Mouse (Mus musculus) cortical plate, adult 2 months (tissue): ENCODE measurements around the gene Lrrc74a.

Experiments
- CTCF ChIP-seq: fragments of 200-500 bp; IDR thresholded peaks from 2 replicates; pipeline ENCODE4 v1.5.1; 2011; ENCODE audit warnings: mild to moderate bottlenecking, control low read depth, low read length; ENCODE audit not compliant: insufficient read depth; ENCODE audit errors: extremely low read depth
- POLR2A ChIP-seq: fragments of 200-500 bp; IDR thresholded peaks from 2 replicates; pipeline ENCODE4 v1.6.1; 2011; ENCODE audit warnings: mild to moderate bottlenecking, low read length, control low read depth; ENCODE audit not compliant: insufficient read depth; ENCODE audit errors: extremely low read depth

GRCm38 (mm10) chr12:86766467-86766866 lies 32.3 kb downstream of the Lrrc74a start:
- TF ChIP-seq CTCF (no peak), POLR2A (no peak)
